Mouse (Mus musculus): ENCODE measurements around the gene Kif14. TPM values are rescaled to one million over a fixed set of nuclear protein-coding genes. Genes with fewer than 3 reads are reported as not detected.
A peak's percentile ranks its signal among the peaks of the same experiment; 100 is the strongest.
"Not testable (repeated sequence)": the region's sequence is repeated elsewhere in the genome, so short reads cannot be mapped to it uniquely, and the experiment has no call there.

Kif14 gene
- polyA plus RNA-seq, 1 experiment from 2014 or later: 9.0 TPM

- H3K9ac ChIP-seq: no peak overlapping the region
- no peaks in the 10 kb centered on the region for H3K36me3 ChIP-seq
- peaks cover 18% of the 10 kb centered on the region; the same call in 1 of the 2 replicates for H3K4me1 ChIP-seq
- 86% methylated on average over 4 of the region's 4 CpGs for WGBS
- no peaks in the 10 kb centered on the region for H3K27me3 ChIP-seq
- no peaks in the 10 kb centered on the region for H3K9me3 ChIP-seq
- H3K4me3 ChIP-seq: no peak overlapping the region
- H3K4me2 ChIP-seq (replicated peaks): no peak overlapping the region
- no peak for ATAC-seq (ENCODE audit: insufficient number of reproducible peaks, insufficient read depth, low FRiP score, low TSS enrichment)
- H3K27ac ChIP-seq: no peak overlapping the region
These were observed 72.1 kb downstream of the Kif14 start for GRCm38 (mm10) chr1:136538247-136538646.

GRCm38 (mm10) chr1:136540407-136540895, 74.3 kb downstream of the Kif14 start:
- Histone ChIP-seq H3K4me2 (replicated peaks) (no peak overlapping the region), H3K4me1 (peaks cover 18% of the 10 kb centered on the region; the same call in 1 of the 2 replicates), H3K36me3 (no peaks in the 10 kb centered on the region), H3K27ac (no peak overlapping the region), H3K4me3 (no peak overlapping the region), H3K9me3 (no peaks in the 10 kb centered on the region), H3K27me3 (no peaks in the 10 kb centered on the region), H3K9ac (no peak overlapping the region)
- 44% methylated on average over 9 of the region's 9 CpGs for WGBS
- ATAC-seq (ENCODE audit: insufficient number of reproducible peaks, insufficient read depth, low FRiP score, low TSS enrichment): peak; percentile 55; the same call in 1 of the 2 replicates

GRCm38 (mm10) chr1:136541618-136542376, 75.7 kb downstream of the Kif14 start:
- Histone ChIP-seq H3K9ac (no peak overlapping the region), H3K9me3 (no peaks in the 10 kb centered on the region), H3K27me3 (no peaks in the 10 kb centered on the region), H3K4me3 (no peak overlapping the region), H3K4me1 (peaks cover 18% of the 10 kb centered on the region; the same call in 1 of the 2 replicates), H3K36me3 (no peaks in the 10 kb centered on the region), H3K4me2 (replicated peaks) (no peak overlapping the region), H3K27ac (no peak overlapping the region)
- ATAC-seq (ENCODE audit: insufficient number of reproducible peaks, insufficient read depth, low FRiP score, low TSS enrichment): no peak
- WGBS: 51% methylated on average over 12 of the region's 12 CpGs

- no peak overlapping the region for H3K4me3 ChIP-seq
- peaks cover 18% of the 10 kb centered on the region; the same call in 1 of the 2 replicates for H3K4me1 ChIP-seq
- ATAC-seq (ENCODE audit: insufficient number of reproducible peaks, insufficient read depth, low FRiP score, low TSS enrichment): no peak
- no peaks in the 10 kb centered on the region for H3K9me3 ChIP-seq
- H3K4me2 ChIP-seq (replicated peaks): no peak overlapping the region
- 58% methylated on average over 7 of the region's 7 CpGs for WGBS
- no peak overlapping the region for H3K9ac ChIP-seq
- H3K27ac ChIP-seq: no peak overlapping the region
- no peaks in the 10 kb centered on the region for H3K36me3 ChIP-seq
- no peaks in the 10 kb centered on the region for H3K27me3 ChIP-seq
These were observed 77.8 kb downstream of the Kif14 start for GRCm38 (mm10) chr1:136543920-136544319.

- H3K9me3 ChIP-seq: no peaks in the 10 kb centered on the region
- H3K4me1 ChIP-seq: no peaks in the 10 kb centered on the region
- H3K9ac ChIP-seq: no peak overlapping the region
- no peak overlapping the region for H3K4me2 ChIP-seq (replicated peaks)
- no peaks in the 10 kb centered on the region for H3K36me3 ChIP-seq
- 90% methylated on average over 2 of the region's 2 CpGs for WGBS
- ATAC-seq (ENCODE audit: insufficient number of reproducible peaks, insufficient read depth, low FRiP score, low TSS enrichment): no peak
- no peaks in the 10 kb centered on the region for H3K27me3 ChIP-seq
- no peak overlapping the region for H3K4me3 ChIP-seq
- H3K27ac ChIP-seq: no peak overlapping the region
These were observed 80.9 kb downstream of the Kif14 start for GRCm38 (mm10) chr1:136547068-136547467.

GRCm38 (mm10) chr1:136550285-136550684, 84.1 kb downstream of the Kif14 start:
- Histone ChIP-seq H3K27ac (no peak overlapping the region), H3K9me3 (no peaks in the 10 kb centered on the region), H3K4me1 (no peaks in the 10 kb centered on the region), H3K9ac (no peak overlapping the region), H3K36me3 (no peaks in the 10 kb centered on the region), H3K4me3 (no peak overlapping the region), H3K4me2 (replicated peaks) (no peak overlapping the region), H3K27me3 (no peaks in the 10 kb centered on the region)
- no peak for ATAC-seq (ENCODE audit: insufficient number of reproducible peaks, insufficient read depth, low FRiP score, low TSS enrichment)
- WGBS: 94% methylated on average over 6 of the region's 6 CpGs

- ATAC-seq (ENCODE audit: insufficient number of reproducible peaks, insufficient read depth, low FRiP score, low TSS enrichment): no peak
- H3K9me3 ChIP-seq: no peaks in the 10 kb centered on the region
- 25% methylated on average over 16 of the region's 16 CpGs for WGBS
- no peaks in the 10 kb centered on the region for H3K36me3 ChIP-seq
- H3K9ac ChIP-seq: no peak overlapping the region
- 0 out of 2 replicates have a peak, but pooled peaks cover 2% of the 10 kb centered on the region for H3K4me1 ChIP-seq
- H3K4me2 ChIP-seq (replicated peaks): no peak overlapping the region
- H3K27me3 ChIP-seq: no peaks in the 10 kb centered on the region
- H3K27ac ChIP-seq: 0 out of 2 replicates have a peak overlapping the region, but pooled peaks have one; percentile 6
- no peak overlapping the region for H3K4me3 ChIP-seq
These were observed 84.9 kb downstream of the Kif14 start for GRCm38 (mm10) chr1:136550851-136551540.

- Histone ChIP-seq H3K4me1 (0 out of 2 replicates have a peak, but pooled peaks cover 9% of the 10 kb centered on the region), H3K4me3 (no peak overlapping the region), H3K4me2 (replicated peaks) (no peak overlapping the region), H3K27me3 (no peaks in the 10 kb centered on the region), H3K36me3 (no peaks in the 10 kb centered on the region), H3K9ac (no peak overlapping the region), H3K27ac (no peak overlapping the region), H3K9me3 (no peaks in the 10 kb centered on the region)
- no peak for ATAC-seq (ENCODE audit: insufficient number of reproducible peaks, insufficient read depth, low FRiP score, low TSS enrichment)
- 88% methylated on average over 3 of the region's 3 CpGs for WGBS
These were observed 88.5 kb downstream of the Kif14 start for GRCm38 (mm10) chr1:136554686-136555085.

- Histone ChIP-seq H3K27me3 (no peaks in the 10 kb centered on the region), H3K9ac (no peak overlapping the region), H3K9me3 (no peaks in the 10 kb centered on the region), H3K27ac (no peak overlapping the region), H3K4me3 (no peak overlapping the region), H3K4me2 (replicated peaks) (no peak overlapping the region), H3K36me3 (no peaks in the 10 kb centered on the region), H3K4me1 (0 out of 2 replicates have a peak, but pooled peaks cover 12% of the 10 kb centered on the region)
- WGBS: 48% methylated on average over 7 of the region's 7 CpGs
- ATAC-seq (ENCODE audit: insufficient number of reproducible peaks, insufficient read depth, low FRiP score, low TSS enrichment): no peak
These were observed 89.7 kb downstream of the Kif14 start for GRCm38 (mm10) chr1:136555892-136556291.

GRCm38 (mm10) chr1:136556643-136557042, 90.5 kb downstream of the Kif14 start:
- not testable (repeated sequence) for ATAC-seq (ENCODE audit: insufficient number of reproducible peaks, insufficient read depth, low FRiP score, low TSS enrichment); H3K27ac ChIP-seq; H3K9ac ChIP-seq; H3K4me3 ChIP-seq; H3K36me3 ChIP-seq; H3K27me3 ChIP-seq; H3K9me3 ChIP-seq; H3K4me2 ChIP-seq (replicated peaks)
- 86% methylated on average over 2 of the region's 2 CpGs for WGBS
- H3K4me1 ChIP-seq: peaks cover 12% of the 10 kb centered on the region; the same call in 1 of the 2 replicates

- Histone ChIP-seq H3K4me1 (peaks cover 19% of the 10 kb centered on the region), H3K27me3 (no peaks in the 10 kb centered on the region), H3K36me3 (no peaks in the 10 kb centered on the region), H3K4me2 (replicated peaks) (no peak overlapping the region), H3K27ac (no peak overlapping the region), H3K9me3 (no peaks in the 10 kb centered on the region), H3K9ac (no peak overlapping the region), H3K4me3 (no peak overlapping the region)
- WGBS: 86% methylated on average over 12 of the region's 12 CpGs
- ATAC-seq (ENCODE audit: insufficient number of reproducible peaks, insufficient read depth, low FRiP score, low TSS enrichment): no peak
These were observed 91.3 kb downstream of the Kif14 start for GRCm38 (mm10) chr1:136557436-136557835.

GRCm38 (mm10) chr1:136558762-136559161, 92.6 kb downstream of the Kif14 start:
- no peaks in the 10 kb centered on the region for H3K36me3 ChIP-seq
- no peak overlapping the region for H3K9ac ChIP-seq
- H3K27me3 ChIP-seq: no peaks in the 10 kb centered on the region
- no peak overlapping the region for H3K4me3 ChIP-seq
- peaks cover 29% of the 10 kb centered on the region for H3K4me1 ChIP-seq
- no peak overlapping the region for H3K4me2 ChIP-seq (replicated peaks)
- no peak for ATAC-seq (ENCODE audit: insufficient number of reproducible peaks, insufficient read depth, low FRiP score, low TSS enrichment)
- H3K9me3 ChIP-seq: no peaks in the 10 kb centered on the region
- no peak overlapping the region for H3K27ac ChIP-seq
- 63% methylated on average over 5 of the region's 5 CpGs for WGBS

Data from embryonic facial prominence, embryonic 12.5 days (tissue).